Mouse (Mus musculus) MEL (cell line): ENCODE measurements around the gene Btbd6. TPM values are rescaled to one million over a fixed set of nuclear protein-coding genes. Genes with fewer than 3 reads are reported as not detected.

Experiments used
- DNase-seq: peaks from one replicate; pipeline ENCODE4 v3.0.0; 2011; ENCODE audit warnings: low read depth, low spot score
- H3K27ac ChIP-seq: 2 replicates; pipeline ENCODE4 v1.5.1; 2012; ENCODE audit warnings: low read depth, mild to moderate bottlenecking, control low read depth, low read length, moderate library complexity; ENCODE audit not compliant: control insufficient read depth
- H3K27me3 ChIP-seq, 2 experiments: fragments of 150-350 bp in 1 of 2; sonication (generic) in 1 of 2; 2 replicates each; pipeline ENCODE4 v1.6.1; 2012; ENCODE audit warnings: low read length in 2 of 2, mild to moderate bottlenecking in 2 of 2, improper control_type of control experiment in 1 of 2, moderate library complexity in 1 of 2; ENCODE audit not compliant: insufficient read depth in 2 of 2, control insufficient read depth in 1 of 2
- H3K36me3 ChIP-seq, 2 experiments: 2 replicates each; pipeline ENCODE4 v1.6.1; 2012 to 2014; ENCODE audit warnings: low read length in 2 of 2, improper control_type of control experiment in 1 of 2, inconsistent platforms in 1 of 2, mild to moderate bottlenecking in 1 of 2; ENCODE audit not compliant: insufficient read depth in 2 of 2, control insufficient read depth in 1 of 2
- H3K4me1 ChIP-seq, 2 experiments: fragments of 150-350 bp in 1 of 2; sonication (generic) in 1 of 2; 2 replicates each; pipeline ENCODE4 v1.6.1; 2012; ENCODE audit warnings: low read length in 2 of 2, improper control_type of control experiment in 1 of 2, mild to moderate bottlenecking in 1 of 2; ENCODE audit not compliant: insufficient read depth in 2 of 2, control insufficient read depth in 1 of 2
- H3K4me3 ChIP-seq, 2 experiments: fragments of 150-350 bp in 1 of 2; sonication (generic) in 1 of 2; 2 replicates each; pipeline ENCODE4 v1.5.1; 2012; ENCODE audit warnings: low read depth in 2 of 2, low read length in 2 of 2, mild to moderate bottlenecking in 2 of 2, moderate library complexity in 2 of 2, control low read depth in 1 of 2, improper control_type of control experiment in 1 of 2; ENCODE audit not compliant: control insufficient read depth in 1 of 2, insufficient read depth in 1 of 2
- H3K79me2 ChIP-seq: 2 replicates; pipeline ENCODE4 v1.6.1; 2012; ENCODE audit warnings: mild to moderate bottlenecking, low read length, moderate library complexity; ENCODE audit not compliant: control insufficient read depth, poor library complexity, insufficient read depth
- H3K9ac ChIP-seq: 2 replicates; pipeline ENCODE4 v1.6.1; 2012; ENCODE audit warnings: low read depth, mild to moderate bottlenecking, control low read depth, low read length, moderate library complexity; ENCODE audit not compliant: control insufficient read depth, poor library complexity, severe bottlenecking
- H3K9me3 ChIP-seq: fragments of 150-350 bp; sonication (generic); replicated peaks from 2 replicates; pipeline ENCODE4 v1.6.1; 2012; ENCODE audit warnings: mild to moderate bottlenecking, low read length, improper control_type of control experiment, moderate library complexity; ENCODE audit not compliant: insufficient read depth
- CHD1 ChIP-seq: IDR thresholded peaks from 2 replicates; pipeline ENCODE4 v1.6.1; 2012; ENCODE audit warnings: low read depth, mild to moderate bottlenecking, inconsistent platforms, low read length, improper control_type of control experiment
- CTCF ChIP-seq, 3 experiments: IDR thresholded peaks in 2 of 3; conservative IDR thresholded peaks in 1 of 3; 2 replicates each; pipeline ENCODE4 v1.5.1; 2011 to 2012; ENCODE audit warnings: low read length in 3 of 3, low read depth in 2 of 3, mild to moderate bottlenecking in 2 of 3, improper control_type of control experiment in 1 of 3, inconsistent platforms in 1 of 3, mixed read lengths in 1 of 3, moderate library complexity in 1 of 3; ENCODE audit not compliant: control insufficient read depth in 1 of 3, insufficient read depth in 1 of 3, poor library complexity in 1 of 3, severe bottlenecking in 1 of 3
- E2F4 ChIP-seq: IDR thresholded peaks from 2 replicates; pipeline ENCODE4 v1.6.1; 2011; ENCODE audit warnings: low read depth, low read length, improper control_type of control experiment, borderline replicate concordance
- EP300 ChIP-seq, 2 experiments: IDR thresholded peaks; 2 replicates each; pipeline ENCODE4 v1.6.1; 2011; ENCODE audit warnings: improper control_type of control experiment in 2 of 2, low read length in 2 of 2, low read depth in 1 of 2, mild to moderate bottlenecking in 1 of 2
- GATA1 ChIP-seq: IDR thresholded peaks from 2 replicates; pipeline ENCODE4 v1.6.1; 2011; ENCODE audit warnings: low read depth, low read length, improper control_type of control experiment
- MAFK ChIP-seq: IDR thresholded peaks from 2 replicates; pipeline ENCODE4 v1.6.1; 2011; ENCODE audit warnings: low read depth, mild to moderate bottlenecking, low read length, improper control_type of control experiment, borderline replicate concordance
- MAX ChIP-seq: IDR thresholded peaks from 2 replicates; pipeline ENCODE4 v1.6.1; 2011; ENCODE audit warnings: low read length, improper control_type of control experiment
- MXI1 ChIP-seq: IDR thresholded peaks from 2 replicates; pipeline ENCODE4 v1.6.1; 2011; ENCODE audit warnings: mild to moderate bottlenecking, low read depth, low read length, improper control_type of control experiment
- MYB ChIP-seq: IDR thresholded peaks from 2 replicates; pipeline ENCODE4 v1.6.1; 2011; ENCODE audit warnings: mild to moderate bottlenecking, low read depth, low read length, improper control_type of control experiment
- MYC ChIP-seq: IDR thresholded peaks from 2 replicates; pipeline ENCODE4 v1.6.1; 2011; ENCODE audit warnings: low read depth, mild to moderate bottlenecking, low read length, improper control_type of control experiment, moderate library complexity
- NELFE ChIP-seq: IDR thresholded peaks from 2 replicates; pipeline ENCODE4 v1.6.1; 2011; ENCODE audit warnings: low read depth, low read length, improper control_type of control experiment
- NRF1 ChIP-seq: IDR thresholded peaks from 2 replicates; pipeline ENCODE4 v1.6.1; 2014; ENCODE audit warnings: low read depth, mild to moderate bottlenecking, inconsistent platforms, low read length, improper control_type of control experiment, moderate library complexity; ENCODE audit not compliant: poor library complexity, insufficient read depth, severe bottlenecking
- POLR2AphosphoS5 ChIP-seq: IDR thresholded peaks from 2 replicates; pipeline ENCODE4 v1.6.1; 2012; ENCODE audit warnings: low read depth, borderline replicate concordance, mild to moderate bottlenecking, inconsistent platforms, low read length, moderate library complexity, mixed read lengths
- SMC3 ChIP-seq: IDR thresholded peaks from 2 replicates; pipeline ENCODE4 v1.6.1; 2011; ENCODE audit warnings: low read depth, low read length, improper control_type of control experiment
- TBP ChIP-seq: IDR thresholded peaks from 2 replicates; pipeline ENCODE4 v1.8.0; 2011; ENCODE audit warnings: low read depth, low read length, improper control_type of control experiment
- UBTF ChIP-seq: IDR thresholded peaks from 2 replicates; pipeline ENCODE4 v1.6.1; 2012; ENCODE audit warnings: low read depth, mild to moderate bottlenecking, inconsistent platforms, low read length, improper control_type of control experiment, moderate library complexity, borderline replicate concordance; ENCODE audit not compliant: insufficient read depth
- USF1 ChIP-seq: IDR thresholded peaks from 2 replicates; pipeline ENCODE4 v1.6.1; 2014; ENCODE audit warnings: low read depth, mild to moderate bottlenecking, inconsistent platforms, low read length, improper control_type of control experiment, moderate library complexity
- ZC3H11A ChIP-seq: IDR thresholded peaks from 2 replicates; pipeline ENCODE4 v1.6.1; 2012; ENCODE audit warnings: low read depth, mild to moderate bottlenecking, inconsistent platforms, low read length, improper control_type of control experiment
- ZMIZ1 ChIP-seq: IDR thresholded peaks from 2 replicates; pipeline ENCODE4 v1.6.1; 2012; ENCODE audit warnings: low read depth, mild to moderate bottlenecking, inconsistent platforms, low read length, improper control_type of control experiment, moderate library complexity
- polyA plus RNA-seq, 2 experiments: library from polyadenylated mRNA; stranded (reverse) in 1 of 2; unstranded in 1 of 2; fragments of >175 nt in 1 of 2; fragments of >200 nt in 1 of 2; gene quantifications; 2 replicates each; pipeline versions ENCODE4 v1.2.1 to v1.2.4; 2012; ENCODE audit warnings: low replicate concordance in 2 of 2, low read depth in 1 of 2; ENCODE audit not compliant: insufficient read length in 2 of 2, insufficient read depth in 1 of 2, missing spikeins in 1 of 2
- total RNA-seq: library from RNA; depleted of rRNA; stranded (reverse); fragments of 300-350 nt; gene quantifications from 2 replicates; pipeline ENCODE4 v1.2.3, GENCODE M21; 2012

Btbd6 gene
- total and polyA plus RNA-seq, 3 experiments: 1.8 to 3.0 TPM; not detected in 1

GRCm38 (mm10) chr12:112928401-112929241 lies 47.7 kb upstream of the Btbd6 start:
- H3K27me3 ChIP-seq: no peaks in the 10 kb centered on the region

DNA sequence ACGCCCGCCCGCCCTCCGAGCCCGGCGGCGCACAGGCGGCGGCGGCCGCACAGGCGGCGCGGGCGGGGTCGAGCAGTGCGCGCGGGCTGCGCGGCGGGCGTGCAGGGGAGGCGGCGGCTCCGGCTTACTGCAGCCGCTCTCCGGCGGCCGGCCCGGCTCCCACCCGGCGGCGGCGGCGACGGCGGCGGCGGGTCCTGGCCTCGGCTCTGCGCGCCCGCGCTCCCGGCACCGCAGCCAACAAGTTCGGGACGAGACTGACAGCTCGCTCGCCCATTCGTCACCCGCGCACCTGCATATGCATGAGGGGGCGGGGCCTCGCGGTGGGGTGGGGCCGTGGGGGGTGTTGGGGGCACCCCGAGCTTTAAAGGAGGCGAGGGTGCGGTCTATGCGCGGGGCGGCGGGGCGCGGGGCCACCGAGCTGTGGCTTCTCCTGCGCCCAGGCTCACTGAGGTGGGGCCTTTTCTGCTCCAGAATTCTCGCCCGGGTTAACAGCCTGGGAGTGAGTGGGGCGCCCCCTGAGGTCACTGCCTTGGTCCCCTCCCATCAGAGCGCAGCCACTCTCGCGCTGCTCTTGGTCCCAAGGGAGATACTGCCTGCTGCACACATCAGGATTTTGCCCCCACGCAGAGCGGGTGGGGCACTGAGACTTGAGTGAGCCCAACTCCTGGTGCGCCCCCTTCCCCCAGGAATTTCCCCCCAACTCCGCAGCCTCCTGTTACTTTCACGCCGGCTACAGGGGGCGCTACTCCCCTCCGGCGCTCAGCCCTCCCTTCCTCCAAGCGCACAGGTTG lies 46.5 kb upstream of the Btbd6 start, which contains the start of gene Jag2:
Gene Jag2 (minus strand): TSS at position 215 of the 791 bp plus-strand sequence.
- H3K9ac ChIP-seq: no peak within 1 kb of the TSS
- no peak for DNase-seq
- H3K27ac ChIP-seq: no peak within 1 kb of the TSS
- H3K4me1 ChIP-seq: no peaks in the 10 kb centered on the region
- no peak for TF ChIP-seq USF1
- no peaks in the 10 kb centered on the region for H3K9me3 ChIP-seq
- H3K27me3 ChIP-seq: no peaks in the 10 kb centered on the region
- no peaks in the 10 kb centered on the region for H3K36me3 ChIP-seq
- no peak within 1 kb of the TSS for H3K4me3 ChIP-seq
- H3K79me2 ChIP-seq: no peaks in the 10 kb centered on the region

More at GRCm38 (mm10) chr12:112928401-112929241, 47.7 kb upstream of the Btbd6 start:
- H3K9ac ChIP-seq: no peak overlapping the region
- H3K4me1 ChIP-seq: no peaks in the 10 kb centered on the region
- no peak overlapping the region for H3K4me3 ChIP-seq
- no peak overlapping the region for H3K27ac ChIP-seq
- H3K79me2 ChIP-seq: no peaks in the 10 kb centered on the region
- H3K36me3 ChIP-seq: no peaks in the 10 kb centered on the region
- no peaks in the 10 kb centered on the region for H3K9me3 ChIP-seq
- DNase-seq: no peak
- TF ChIP-seq ZMIZ1: no peak
- TF ChIP-seq MXI1: no peak
- no peak for TF ChIP-seq NELFE
- TF ChIP-seq TBP: no peak
- TF ChIP-seq POLR2AphosphoS5: no peak; the same call in 1 of the 2 replicates
- TF ChIP-seq MYC: no peak
- no peak for TF ChIP-seq MYB
- no peak for TF ChIP-seq NRF1
- TF ChIP-seq EP300 (IDR thresholded peaks at IDR 0.05; ENCODE audit: low read depth in 1 of 2, low read length in 2 of 2): no peak
- TF ChIP-seq E2F4: no peak
- TF ChIP-seq UBTF: no peak
- no peak for TF ChIP-seq MAX
- no peak for TF ChIP-seq CHD1
- TF ChIP-seq CTCF (IDR thresholded peaks at IDR 0.05 in 2 of 3, conservative IDR thresholded peaks at IDR 0.05 in 1 of 3; ENCODE audit: control insufficient read depth in 1 of 3, insufficient read depth in 1 of 3, low read depth in 2 of 3, low read length in 3 of 3, poor library complexity in 1 of 3, severe bottlenecking in 1 of 3): no peak
- no peak for TF ChIP-seq GATA1
- TF ChIP-seq MAFK: no peak
- no peak for TF ChIP-seq SMC3
- TF ChIP-seq ZC3H11A: no peak
